Mouse (Mus musculus) limb, embryonic 11.5 days (tissue): Measurements from ENCODE around the gene Cdkn2d. TPM values are rescaled to one million over a fixed set of nuclear protein-coding genes. Genes with fewer than 3 reads are reported as not detected.
"Not testable (repeated sequence)": the region's sequence is repeated elsewhere in the genome, so short reads cannot be mapped to it uniquely, and the experiment has no call there.

Experiments used
- ATAC-seq: fragments of 200-750 bp; cut with Nextera tagmentation; 2 replicates; pipeline ENCODE4 v1.8.0; 2017; ENCODE audit warnings: low read depth; ENCODE audit not compliant: insufficient number of reproducible peaks, low FRiP score, low TSS enrichment
- DNase-seq: peaks from one replicate; pipeline ENCODE4 v3.0.0-alpha.2; 2015; ENCODE audit warnings: low spot score
- H3K27ac ChIP-seq: fragments of 300-500 bp; sonication (generic); replicated peaks from 2 replicates; pipeline ENCODE4 v1.5.1; 2014; ENCODE audit warnings: low read depth, mild to moderate bottlenecking, low read length
- H3K27me3 ChIP-seq: fragments of 300-500 bp; sonication (generic); 2 replicates; pipeline ENCODE4 v1.6.1; 2014; ENCODE audit warnings: mild to moderate bottlenecking, low read length, mixed read lengths; ENCODE audit not compliant: control insufficient read depth, insufficient read depth
- H3K36me3 ChIP-seq: fragments of 300-500 bp; sonication (generic); 2 replicates; pipeline ENCODE4 v1.6.1; 2014; ENCODE audit warnings: mild to moderate bottlenecking, low read length, moderate library complexity, mixed read lengths; ENCODE audit not compliant: control insufficient read depth, insufficient read depth
- H3K4me1 ChIP-seq: fragments of 300-500 bp; sonication (generic); 2 replicates; pipeline ENCODE4 v1.6.1; 2014; ENCODE audit warnings: low read length, mixed read lengths; ENCODE audit not compliant: control insufficient read depth, insufficient read depth
- H3K4me2 ChIP-seq: fragments of 300-500 bp; sonication (generic); 2 replicates; pipeline ENCODE4 v1.6.1; 2014; ENCODE audit warnings: low read depth, mild to moderate bottlenecking, moderate library complexity; ENCODE audit not compliant: severe bottlenecking
- H3K4me3 ChIP-seq: fragments of 300-500 bp; sonication (generic); 2 replicates; pipeline ENCODE4 v1.5.1; 2014; ENCODE audit warnings: low read depth, low read length
- H3K9ac ChIP-seq: fragments of 300-500 bp; sonication (generic); 2 replicates; pipeline ENCODE4 v1.6.1; 2014; ENCODE audit warnings: mild to moderate bottlenecking, low read length
- H3K9me3 ChIP-seq: fragments of 300-500 bp; sonication (generic); 2 replicates; pipeline ENCODE4 v1.6.1; 2016; ENCODE audit warnings: low read length; ENCODE audit not compliant: control insufficient read depth
- WGBS: fragments of 180-500 bp; shearing (Covaris S2); extraction: QIAGEN DNeasy Blood & Tissue Kit; methylation state at CpG from one replicate; pipeline ENCODE4 v1.1.7; 2014; 5-methylcytosine and 5-hydroxymethylcytosine counted together
- polyA plus RNA-seq: library from polyadenylated mRNA; unstranded; fragments of >200 nt; fragmentation: Nextera tagmentation; extraction: Ambion mirVana; gene quantifications from 2 replicates; pipeline ENCODE4 v1.2.1, GENCODE M21; 2014

Gene Cdkn2d
- polyA plus RNA-seq, 1 experiment from 2014 or later, result 42.7 TPM

- no peak overlapping the region for H3K4me3 ChIP-seq
- H3K36me3 ChIP-seq, result peaks cover 19% of the 10 kb centered on the region
- no peaks in the 10 kb centered on the region for H3K27me3 ChIP-seq
- ATAC-seq (no peak), DNase-seq (no peak)
- WGBS, result 82% methylated on average over 5 of the region's 5 CpGs
- H3K27ac ChIP-seq, result no peak overlapping the region
- H3K4me1 ChIP-seq, result peaks cover 8% of the 10 kb centered on the region
- H3K9me3 ChIP-seq, result no peaks in the 10 kb centered on the region
- no peak overlapping the region for H3K9ac ChIP-seq
- H3K4me2 ChIP-seq, result no peak overlapping the region
Observed at GRCm38 (mm10) chr9:21266889-21267288, 24.3 kb downstream of the Cdkn2d start.

- Histone ChIP-seq H3K4me3 (peak overlapping the region; percentile 66), H3K9me3 (no peaks in the 10 kb centered on the region), H3K4me2 (peak overlapping the region; percentile 76), H3K27ac (no peak overlapping the region), H3K27me3 (no peaks in the 10 kb centered on the region), H3K4me1 (peaks cover 8% of the 10 kb centered on the region), H3K36me3 (peaks cover 17% of the 10 kb centered on the region), H3K9ac (peak overlapping the region; percentile 67)
- 4% methylated on average over 11 of the region's 11 CpGs for WGBS
- DNase-seq (no peak), ATAC-seq (peak; percentile 19; the same call in 1 of the 2 replicates)
Observed at GRCm38 (mm10) chr9:21265611-21266010, 25.6 kb downstream of the Cdkn2d start.

GRCm38 (mm10) chr9:21265000-21265561, 26.1 kb downstream of the Cdkn2d start, which contains the start of gene Atg4d:
Gene Atg4d (plus strand): TSS chr9:21265293.
- Histone ChIP-seq H3K9ac (peak within 1 kb of the TSS; percentile 67), H3K9me3 (no peaks in the 10 kb centered on the region), H3K4me3 (peak within 1 kb of the TSS; percentile 66), H3K27me3 (no peaks in the 10 kb centered on the region), H3K4me1 (peaks cover 8% of the 10 kb centered on the region), H3K36me3 (peaks cover 12% of the 10 kb centered on the region), H3K4me2 (peak within 1 kb of the TSS; percentile 76), H3K27ac (peak within 1 kb of the TSS; percentile 23)
- DNase-seq, result peak; percentile 99
- under 1% methylated on average over 42 of the region's 49 CpGs for WGBS
- peak; percentile 94 for ATAC-seq

GRCm38 (mm10) chr9:21264272-21264999, 26.8 kb downstream of the Cdkn2d start:
- ATAC-seq (peak; percentile 52), DNase-seq (no peak)
- Histone ChIP-seq H3K27ac (peak overlapping the region; percentile 23), H3K36me3 (peaks cover 11% of the 10 kb centered on the region), H3K4me2 (peak overlapping the region; percentile 56), H3K9ac (peak overlapping the region; percentile 0; the same call in 1 of the 2 replicates), H3K4me3 (peak overlapping the region; percentile 66), H3K9me3 (no peaks in the 10 kb centered on the region), H3K4me1 (peaks cover 8% of the 10 kb centered on the region), H3K27me3 (no peaks in the 10 kb centered on the region)
- WGBS, result 16% methylated on average over 17 of the region's 17 CpGs

GRCm38 (mm10) chr9:21261831-21262230, 29.4 kb downstream of the Cdkn2d start:
- 77% methylated on average over 2 of the region's 2 CpGs for WGBS
- Histone ChIP-seq H3K36me3 (no peaks in the 10 kb centered on the region; the same call in 1 of the 2 replicates), H3K27ac (no peak overlapping the region), H3K9me3 (no peaks in the 10 kb centered on the region), H3K4me3 (no peak overlapping the region), H3K9ac (no peak overlapping the region), H3K4me2 (no peak overlapping the region), H3K4me1 (peaks cover 8% of the 10 kb centered on the region), H3K27me3 (no peaks in the 10 kb centered on the region)
- ATAC-seq (no peak), DNase-seq (no peak)

- ATAC-seq (no peak), DNase-seq (no peak)
- Histone ChIP-seq H3K4me3 (no peak overlapping the region), H3K4me1 (peaks cover 4% of the 10 kb centered on the region; the same call in 1 of the 2 replicates), H3K36me3 (no peaks in the 10 kb centered on the region), H3K9me3 (no peaks in the 10 kb centered on the region), H3K27me3 (no peaks in the 10 kb centered on the region), H3K27ac (no peak overlapping the region), H3K4me2 (no peak overlapping the region), H3K9ac (no peak overlapping the region)
- WGBS, result 69% methylated on average over 6 of the region's 6 CpGs
Observed at GRCm38 (mm10) chr9:21260491-21261040, 30.6 kb downstream of the Cdkn2d start.

- not testable (repeated sequence) for H3K27ac ChIP-seq, DNase-seq, H3K4me1 ChIP-seq, H3K36me3 ChIP-seq, H3K4me2 ChIP-seq, H3K9ac ChIP-seq, H3K9me3 ChIP-seq, H3K27me3 ChIP-seq, ATAC-seq, H3K4me3 ChIP-seq
- 79% methylated on average over 4 of the region's 4 CpGs for WGBS
Observed at GRCm38 (mm10) chr9:21256349-21256748, 34.9 kb downstream of the Cdkn2d start.

DNA sequence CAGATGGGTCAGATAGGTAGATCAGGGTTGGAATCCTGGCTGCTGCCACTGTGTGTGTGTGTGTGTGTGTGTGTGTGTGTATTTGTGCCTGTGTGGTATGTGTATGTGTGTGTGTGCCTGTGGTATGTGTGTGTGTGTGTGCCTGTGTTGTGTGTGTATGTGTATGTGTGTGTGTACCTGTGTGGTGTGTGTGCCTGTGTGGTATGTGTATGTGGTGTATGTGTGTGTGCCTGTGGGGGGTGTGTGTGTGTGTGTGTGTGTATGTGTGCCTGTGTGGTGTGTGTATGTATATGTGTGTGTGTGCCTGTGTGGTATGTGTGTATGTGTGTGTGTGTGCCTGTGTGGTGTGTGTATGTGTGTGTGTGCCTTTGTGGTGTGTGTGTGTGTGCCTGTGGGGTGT, 36.5 kb downstream of the Cdkn2d start:
- no peak for DNase-seq
- peaks cover 17% of the 10 kb centered on the region for H3K27me3 ChIP-seq
- no peak overlapping the region for H3K9ac ChIP-seq
- H3K4me1 ChIP-seq, result peaks cover 7% of the 10 kb centered on the region; the same call in 1 of the 2 replicates
- H3K4me3 ChIP-seq, result no peak overlapping the region
- ATAC-seq, result no peak
- H3K4me2 ChIP-seq, result no peak overlapping the region
- no peaks in the 10 kb centered on the region for H3K36me3 ChIP-seq
- H3K9me3 ChIP-seq, result no peaks in the 10 kb centered on the region
- H3K27ac ChIP-seq, result no peak overlapping the region
